Mouse (Mus musculus) heart, embryonic 16.5 days (tissue): ENCODE measurements around the gene Foxo1. TPM values are rescaled to one million over a fixed set of nuclear protein-coding genes. Genes with fewer than 3 reads are reported as not detected.

ENCODE experiments used
- ATAC-seq: fragments of 200-750 bp; cut with Nextera tagmentation; replicated peaks from 2 replicates; pipeline ENCODE4 v1.8.0; 2017; ENCODE audit warnings: moderate number of reproducible peaks; ENCODE audit not compliant: insufficient read depth, low FRiP score; ENCODE audit errors: extremely low read depth
- H3K27ac ChIP-seq: fragments of 300-500 bp; sonication (generic); 2 replicates; pipeline ENCODE4 v1.5.1; 2014; ENCODE audit warnings: mild to moderate bottlenecking, low read length, control low read depth, moderate library complexity
- H3K27me3 ChIP-seq: fragments of 300-500 bp; sonication (generic); 2 replicates; pipeline ENCODE4 v1.6.1; 2014; ENCODE audit warnings: low read length, mixed read lengths; ENCODE audit not compliant: control insufficient read depth, insufficient read depth
- H3K36me3 ChIP-seq: fragments of 300-500 bp; sonication (generic); 2 replicates; pipeline ENCODE4 v1.6.1; 2014; ENCODE audit not compliant: control insufficient read depth, insufficient read depth
- H3K4me1 ChIP-seq: fragments of 300-500 bp; sonication (generic); 2 replicates; pipeline ENCODE4 v1.6.1; 2014; ENCODE audit warnings: low read length, mixed read lengths; ENCODE audit not compliant: control insufficient read depth, insufficient read depth
- H3K4me2 ChIP-seq: fragments of 300-500 bp; sonication (generic); 2 replicates; pipeline ENCODE4 v1.6.1; 2014; ENCODE audit warnings: low read depth, mild to moderate bottlenecking, control low read depth, low read length
- H3K4me3 ChIP-seq: fragments of 300-500 bp; sonication (generic); 2 replicates; pipeline ENCODE4 v1.5.1; 2014; ENCODE audit warnings: mild to moderate bottlenecking, control low read depth, low read length
- H3K9ac ChIP-seq: fragments of 300-500 bp; sonication (generic); 2 replicates; pipeline ENCODE4 v1.6.1; 2014; ENCODE audit warnings: low read length, control low read depth
- H3K9me3 ChIP-seq: fragments of 300-500 bp; sonication (generic); replicated peaks from 2 replicates; pipeline ENCODE4 v1.6.1; 2016; ENCODE audit warnings: low read length; ENCODE audit not compliant: control insufficient read depth
- WGBS: fragments of 180-500 bp; shearing (Covaris S2); extraction: QIAGEN DNeasy Blood & Tissue Kit; methylation state at CpG from one replicate; pipeline ENCODE4 v1.1.7; 2014; 5-methylcytosine and 5-hydroxymethylcytosine counted together
- polyA plus RNA-seq: library from polyadenylated mRNA; unstranded; fragments of >200 nt; fragmentation: Nextera tagmentation; extraction: Ambion mirVana; gene quantifications from 2 replicates; pipeline ENCODE4 v1.2.1, GENCODE M21; 2015

Foxo1 gene
- polyA plus RNA-seq, 1 experiment from 2014 or later, result 5.1 TPM

GRCm38 (mm10) chr3:52272376-52272865 is 4.3 kb downstream of the Foxo1 start:
- Histone ChIP-seq H3K4me1 (peaks cover 18% of the 10 kb centered on the region), H3K27ac (no peak overlapping the region), H3K27me3 (no peaks in the 10 kb centered on the region), H3K36me3 (no peaks in the 10 kb centered on the region), H3K4me2 (peak overlapping the region; percentile 95), H3K9ac (no peak overlapping the region), H3K4me3 (peak overlapping the region; percentile 27), H3K9me3 (no peaks in the 10 kb centered on the region)
- ATAC-seq, result no peak
- 61% methylated on average over 8 of the region's 8 CpGs for WGBS

GRCm38 (mm10) chr3:52274475-52274874 is 6.3 kb downstream of the Foxo1 start:
- no peak for ATAC-seq
- no peak overlapping the region for H3K4me3 ChIP-seq
- H3K4me2 ChIP-seq, result no peak overlapping the region
- H3K4me1 ChIP-seq, result peaks cover 18% of the 10 kb centered on the region
- no peaks in the 10 kb centered on the region for H3K9me3 ChIP-seq
- H3K27ac ChIP-seq, result no peak overlapping the region
- no peaks in the 10 kb centered on the region; the same call in 1 of the 2 replicates for H3K36me3 ChIP-seq
- H3K9ac ChIP-seq, result no peak overlapping the region
- H3K27me3 ChIP-seq, result no peaks in the 10 kb centered on the region

DNA sequence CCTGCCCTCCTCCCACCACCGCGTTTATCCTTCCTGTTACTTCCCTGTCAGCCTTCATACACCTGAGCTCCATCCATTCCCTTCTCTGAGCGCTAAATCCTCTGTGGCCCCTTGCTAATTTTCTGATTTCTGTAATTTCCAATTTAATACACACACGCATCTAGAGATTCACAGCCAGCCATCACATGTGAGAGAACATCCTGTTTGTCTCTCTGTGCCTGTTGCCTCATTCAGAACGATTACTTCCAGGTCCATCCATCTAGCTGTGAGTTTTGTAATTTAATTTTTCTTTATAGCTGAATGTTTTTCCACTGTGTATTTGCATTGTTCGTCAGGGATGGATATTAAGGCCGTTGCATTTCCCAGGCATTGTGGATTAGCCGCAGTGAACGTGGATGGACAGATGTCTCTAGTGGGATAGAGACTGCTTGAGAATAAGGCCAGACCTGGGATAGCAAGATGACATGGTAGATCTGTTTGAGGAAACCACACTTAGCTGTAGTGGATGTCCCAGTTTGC is 7.0 kb downstream of the Foxo1 start:
- 84% methylated on average over 9 of the region's 9 CpGs for WGBS

GRCm38 (mm10) chr3:52280681-52281080 is 12.5 kb downstream of the Foxo1 start:
- WGBS, result 75% methylated on average over 1 of the region's 1 CpGs
- no peak for ATAC-seq
- Histone ChIP-seq H3K9me3 (no peaks in the 10 kb centered on the region), H3K36me3 (no peaks in the 10 kb centered on the region; the same call in 1 of the 2 replicates), H3K27ac (no peak overlapping the region), H3K27me3 (no peaks in the 10 kb centered on the region), H3K9ac (no peak overlapping the region), H3K4me3 (no peak overlapping the region), H3K4me1 (no peaks in the 10 kb centered on the region), H3K4me2 (no peak overlapping the region)

More for the DNA sequence above, 7.0 kb downstream of the Foxo1 start:
- no peaks in the 10 kb centered on the region for H3K27me3 ChIP-seq
- H3K4me1 ChIP-seq, result peaks cover 18% of the 10 kb centered on the region
- H3K36me3 ChIP-seq, result no peaks in the 10 kb centered on the region; the same call in 1 of the 2 replicates
- no peak overlapping the region for H3K4me2 ChIP-seq
- no peaks in the 10 kb centered on the region for H3K9me3 ChIP-seq
- H3K4me3 ChIP-seq, result no peak overlapping the region
- no peak for ATAC-seq
- H3K27ac ChIP-seq, result no peak overlapping the region
- H3K9ac ChIP-seq, result no peak overlapping the region

DNA sequence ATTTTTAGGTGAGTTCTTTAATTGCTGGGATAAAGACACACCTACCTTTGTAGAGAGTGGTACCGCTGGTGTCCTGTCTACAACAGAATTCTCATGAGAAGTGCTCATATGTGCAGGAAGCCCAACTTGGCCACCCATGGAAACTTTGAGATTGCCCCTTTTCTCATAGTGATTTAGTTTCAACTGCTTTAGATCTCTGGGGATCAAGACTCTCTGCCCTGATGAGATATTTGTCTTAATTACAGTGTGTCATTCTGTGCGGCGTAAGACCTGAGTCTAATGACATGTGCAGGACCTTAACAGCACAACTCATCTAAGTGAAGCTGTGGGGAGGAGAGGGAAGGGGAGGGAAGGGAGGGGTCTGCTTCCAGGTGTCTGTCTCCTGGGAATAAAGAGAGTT is 13.7 kb downstream of the Foxo1 start:
- Histone ChIP-seq H3K27me3 (no peaks in the 10 kb centered on the region), H3K4me3 (no peak overlapping the region), H3K9me3 (no peaks in the 10 kb centered on the region), H3K9ac (no peak overlapping the region), H3K4me1 (no peaks in the 10 kb centered on the region), H3K27ac (no peak overlapping the region), H3K4me2 (no peak overlapping the region), H3K36me3 (no peaks in the 10 kb centered on the region; the same call in 1 of the 2 replicates)
- ATAC-seq, result no peak
- 87% methylated on average over 3 of the region's 3 CpGs for WGBS

- Histone ChIP-seq H3K4me1 (no peaks in the 10 kb centered on the region), H3K27me3 (no peaks in the 10 kb centered on the region), H3K36me3 (no peaks in the 10 kb centered on the region; the same call in 1 of the 2 replicates), H3K9ac (no peak overlapping the region), H3K4me3 (no peak overlapping the region), H3K4me2 (no peak overlapping the region), H3K27ac (no peak overlapping the region), H3K9me3 (no peaks in the 10 kb centered on the region)
- no peak for ATAC-seq
- 46% methylated on average over 2 of the region's 2 CpGs for WGBS
Observed at GRCm38 (mm10) chr3:52282369-52282768, 14.2 kb downstream of the Foxo1 start.

DNA sequence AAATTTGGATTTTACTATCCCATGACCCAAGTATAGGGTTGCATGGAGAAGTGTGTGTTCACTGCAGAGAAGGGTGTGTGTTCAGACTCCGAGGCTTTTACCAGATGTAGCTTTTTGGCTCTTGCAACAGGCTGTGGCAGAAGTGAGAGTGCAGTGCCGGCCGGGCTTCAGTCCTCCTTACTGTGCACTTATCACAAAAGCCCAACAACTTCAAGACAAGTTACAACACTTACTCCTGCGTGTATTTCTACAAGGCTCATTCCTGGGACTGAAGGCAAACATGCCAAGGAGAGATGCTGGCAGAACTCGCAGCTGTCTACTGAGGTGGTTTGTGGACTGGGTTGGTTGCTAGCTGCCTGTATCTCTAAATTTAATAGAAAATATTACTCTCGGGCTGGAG is 15.4 kb downstream of the Foxo1 start:
- ATAC-seq, result no peak
- H3K27me3 ChIP-seq, result no peaks in the 10 kb centered on the region
- H3K27ac ChIP-seq, result no peak overlapping the region
- 70% methylated on average over 6 of the region's 6 CpGs for WGBS
- no peaks in the 10 kb centered on the region for H3K4me1 ChIP-seq
- no peaks in the 10 kb centered on the region; the same call in 1 of the 2 replicates for H3K36me3 ChIP-seq
- H3K9ac ChIP-seq, result no peak overlapping the region
- no peak overlapping the region for H3K4me2 ChIP-seq
- no peaks in the 10 kb centered on the region for H3K9me3 ChIP-seq
- no peak overlapping the region for H3K4me3 ChIP-seq

DNA sequence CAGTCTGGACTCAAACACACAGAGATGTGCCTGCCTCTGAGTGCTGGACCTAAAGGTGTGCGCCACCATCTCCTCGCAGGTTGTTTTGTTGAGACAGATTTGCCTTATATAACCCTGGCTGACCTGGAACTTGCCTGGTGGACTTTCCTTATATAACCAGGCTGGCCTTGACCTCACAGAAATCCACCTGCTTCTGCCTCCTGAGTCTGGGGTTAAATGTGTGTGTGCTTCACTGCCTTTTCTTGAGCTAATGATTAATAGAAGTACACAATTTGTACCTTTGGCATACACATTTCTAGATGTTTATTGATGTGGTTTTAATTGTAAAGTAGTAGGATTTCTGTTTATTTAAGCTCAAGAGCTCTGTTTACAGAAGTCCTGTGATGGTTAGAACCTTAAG is 22.7 kb downstream of the Foxo1 start:
- no peak for ATAC-seq
- Histone ChIP-seq H3K27me3 (no peaks in the 10 kb centered on the region), H3K27ac (no peak overlapping the region), H3K4me2 (no peak overlapping the region), H3K9ac (no peak overlapping the region), H3K9me3 (no peaks in the 10 kb centered on the region), H3K4me3 (no peak overlapping the region), H3K36me3 (no peaks in the 10 kb centered on the region), H3K4me1 (peaks cover 12% of the 10 kb centered on the region)
- 94% methylated on average over 2 of the region's 2 CpGs for WGBS

DNA sequence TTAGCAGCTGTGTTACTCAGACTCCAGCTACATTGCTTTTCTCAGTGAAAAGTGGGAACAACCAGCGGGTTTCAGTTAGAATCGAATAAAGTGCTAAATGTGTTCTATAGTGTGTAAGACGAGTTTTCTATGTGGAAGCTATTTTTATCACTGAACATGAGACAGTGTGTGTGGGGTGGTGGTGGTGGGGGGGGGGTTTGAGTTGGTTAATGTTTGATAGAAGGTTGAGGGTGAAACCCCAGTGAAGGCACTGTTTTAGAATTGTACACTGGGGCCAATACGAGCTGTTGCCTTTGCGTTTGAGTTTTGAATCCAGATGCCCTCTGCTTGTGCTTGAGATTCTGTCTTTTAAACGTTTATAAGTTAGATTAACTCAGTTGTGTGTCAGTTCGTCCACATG is 24.4 kb downstream of the Foxo1 start:
- Histone ChIP-seq H3K9me3 (no peaks in the 10 kb centered on the region), H3K4me3 (no peak overlapping the region), H3K27ac (no peak overlapping the region), H3K27me3 (no peaks in the 10 kb centered on the region), H3K4me1 (peaks cover 12% of the 10 kb centered on the region), H3K9ac (no peak overlapping the region), H3K4me2 (no peak overlapping the region), H3K36me3 (no peaks in the 10 kb centered on the region)
- 66% methylated on average over 7 of the region's 7 CpGs for WGBS
- ATAC-seq, result no peak
